Mouse (Mus musculus) cerebellum, adult (tissue): ENCODE data around the gene Rnf208.

ENCODE experiments used
- ATAC-seq: cut with Nextera tagmentation; 2 replicates; pipeline ENCODE4 v1.9.2; 2017; ENCODE audit warnings: mild to moderate bottlenecking, moderate library complexity, mixed read lengths; ENCODE audit not compliant: insufficient number of reproducible peaks, low FRiP score, low TSS enrichment

The Rnf208 gene

DNA sequence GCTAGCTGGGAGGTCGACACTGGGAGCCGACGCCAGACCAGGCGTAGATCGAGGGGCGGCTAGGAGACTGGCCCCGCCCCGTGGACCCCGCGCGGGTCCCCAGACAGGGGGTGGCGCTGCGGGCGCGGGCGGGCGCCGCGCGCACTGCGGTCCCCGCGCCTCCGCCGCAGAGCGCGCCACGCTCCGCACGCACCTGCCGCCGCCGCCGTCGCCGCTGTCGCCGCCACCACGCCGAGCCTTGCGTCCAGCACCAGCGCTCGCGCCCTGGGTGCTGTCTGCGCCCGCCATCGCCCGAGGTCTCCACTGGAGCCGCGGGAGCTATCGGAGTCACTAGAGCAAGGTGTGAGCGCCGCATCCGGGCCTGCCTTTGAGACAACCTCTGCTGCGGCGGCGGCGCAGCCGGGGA lies at the start of gene Rnf208, which contains the start of gene Cysrt1:
Rnf208 (plus strand) TSS at position 155 of the 406 bp plus-strand sequence.
Cysrt1 (minus strand) TSS at position 352 of the 406 bp plus-strand sequence.
- no peak for ATAC-seq

DNA sequence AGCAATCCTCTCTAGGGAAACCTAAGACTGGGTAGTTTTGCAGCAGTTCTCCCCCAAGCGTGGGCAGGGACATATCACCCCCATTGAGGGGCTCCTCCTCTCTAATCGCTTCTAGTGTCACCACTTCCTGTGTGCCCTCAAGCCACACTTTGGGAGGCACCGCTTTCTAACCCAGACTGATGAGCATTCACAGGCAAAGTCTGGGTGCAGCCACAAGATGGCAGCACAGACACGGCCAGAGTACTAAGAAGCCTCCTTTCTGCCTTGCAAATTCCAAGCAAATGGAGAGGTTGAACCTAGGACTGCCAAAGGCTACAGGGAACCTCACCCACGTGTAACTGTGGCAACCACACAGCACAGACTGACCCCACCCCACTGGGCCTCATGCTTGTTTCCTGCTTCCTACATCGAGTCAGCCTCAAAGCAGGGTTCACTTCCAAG lies 48.7 kb upstream of the Rnf208 start:
- ATAC-seq, result peak; percentile 93

GRCm38 (mm10) chr2:25194006-25194405 lies 48.0 kb upstream of the Rnf208 start:
- ATAC-seq, result no peak

DNA sequence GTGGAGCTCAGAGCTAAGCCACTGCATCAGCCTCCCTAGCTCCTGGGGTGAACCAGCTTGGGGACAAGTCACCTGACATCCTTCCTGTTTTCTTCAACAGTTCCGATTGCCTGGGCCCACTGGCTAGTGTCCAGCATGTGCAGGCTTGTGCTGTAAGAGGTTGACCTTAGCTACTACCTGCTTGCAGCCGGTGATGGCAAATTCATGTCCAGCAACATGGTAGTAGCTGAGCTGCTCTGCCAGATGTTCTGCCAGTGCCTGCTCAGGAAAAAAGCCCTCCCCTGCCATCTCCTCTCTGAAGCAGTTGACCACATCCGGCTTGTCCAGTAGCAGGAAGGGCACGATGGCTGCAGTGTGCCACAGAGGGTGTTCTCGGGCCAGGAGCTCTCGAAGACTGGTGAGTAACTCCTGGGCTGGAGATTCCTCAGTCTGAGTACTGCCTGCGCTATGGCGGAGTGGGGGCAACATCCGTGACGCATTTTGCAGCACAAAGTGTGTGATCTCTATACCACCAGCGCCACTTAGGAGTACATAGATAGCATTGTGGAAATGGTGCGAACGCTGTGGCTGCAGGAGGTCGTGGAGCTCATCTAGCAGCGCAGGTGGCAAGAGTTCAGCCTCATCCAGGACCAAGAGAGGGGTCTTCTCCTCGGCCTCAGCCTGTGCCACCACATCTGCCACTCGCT lies 47.4 kb upstream of the Rnf208 start:
- ATAC-seq, result no peak

GRCm38 (mm10) chr2:25195211-25196156 lies 46.6 kb upstream of the Rnf208 start:
- no peak for ATAC-seq

- ATAC-seq, result no peak
Observed at GRCm38 (mm10) chr2:25196172-25196954, 45.7 kb upstream of the Rnf208 start, which contains the start of gene Tor4a. TSS of gene Tor4a (minus strand) at chr2:25196886.

GRCm38 (mm10) chr2:25197191-25197590 lies 44.9 kb upstream of the Rnf208 start:
- no peak for ATAC-seq

GRCm38 (mm10) chr2:25197946-25198345 lies 44.1 kb upstream of the Rnf208 start:
- no peak for ATAC-seq

GRCm38 (mm10) chr2:25200631-25201030 lies 41.4 kb upstream of the Rnf208 start:
- no peak for ATAC-seq

DNA sequence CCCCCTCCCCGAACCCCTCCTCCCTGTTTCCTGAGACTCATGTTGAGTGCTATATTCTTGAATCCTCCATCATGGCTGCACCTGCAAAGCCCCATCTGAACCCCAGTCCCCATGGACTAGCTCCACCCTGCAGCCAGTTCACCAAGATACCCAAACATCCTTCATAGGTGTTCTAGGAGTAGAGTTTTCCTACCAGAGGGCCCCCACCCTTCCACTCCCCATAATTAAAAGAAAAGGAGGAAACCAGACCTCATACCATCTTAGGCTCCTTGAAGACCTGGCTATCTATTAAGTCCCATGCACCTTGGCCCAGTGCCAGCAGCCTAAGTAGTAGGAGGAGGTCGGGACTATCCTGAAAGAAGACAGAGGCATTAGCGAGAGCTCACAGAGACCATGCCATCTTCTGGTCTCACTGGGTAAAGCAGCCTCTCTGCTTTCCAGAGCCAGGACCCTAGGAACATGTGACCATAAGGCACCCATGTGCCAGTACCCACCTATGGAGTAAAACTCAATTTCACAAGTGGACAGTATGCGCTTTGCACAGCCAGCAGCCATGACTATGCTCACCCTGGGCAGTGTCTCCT lies 38.3 kb upstream of the Rnf208 start:
- ATAC-seq, result no peak

DNA sequence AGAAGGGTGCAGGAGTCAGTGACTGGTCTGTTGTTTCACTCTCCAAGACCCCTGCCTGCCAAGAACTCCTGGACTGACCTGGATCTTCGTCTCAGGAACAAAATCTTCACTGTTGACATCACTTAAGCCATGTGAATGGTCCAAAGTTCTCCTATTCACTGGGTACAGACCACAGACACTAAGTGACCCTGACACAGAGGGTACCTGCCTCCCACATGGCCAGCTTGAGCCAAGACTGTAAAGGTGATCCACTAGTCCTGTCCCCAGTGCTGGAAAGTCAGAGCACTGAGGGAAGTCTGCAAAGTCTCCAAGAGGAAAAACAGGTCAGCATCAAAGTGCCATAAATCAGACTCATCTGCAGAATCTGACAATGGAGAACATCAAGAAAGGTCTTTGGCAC lies 34.5 kb upstream of the Rnf208 start:
- ATAC-seq, result no peak

DNA sequence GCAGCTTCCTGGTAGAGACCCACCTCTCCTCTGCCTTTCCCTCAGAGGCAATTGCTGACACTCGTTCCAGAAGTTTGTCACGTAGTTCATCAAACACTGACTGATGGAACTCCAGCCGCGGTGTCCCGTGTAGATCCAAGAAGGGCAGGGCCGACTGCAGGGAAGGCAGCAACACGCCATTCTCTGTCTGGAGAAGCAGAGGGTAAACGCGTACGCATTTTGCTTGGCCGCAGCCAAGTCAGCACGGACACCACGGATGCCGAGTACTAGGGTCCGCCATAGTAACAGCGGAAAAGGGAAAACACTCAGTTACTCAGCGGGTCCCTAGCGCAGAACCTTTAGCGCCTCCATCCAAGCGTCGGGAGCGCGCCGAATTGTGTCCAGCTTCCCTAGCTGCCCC lies 31.4 kb upstream of the Rnf208 start:
- no peak for ATAC-seq

- peak; percentile 74; the same call in 1 of the 2 replicates for ATAC-seq
Observed at GRCm38 (mm10) chr2:25211121-25211670, 30.9 kb upstream of the Rnf208 start, which contains the start of gene Nelfb. TSS of gene Nelfb (minus strand) at chr2:25211489.

DNA sequence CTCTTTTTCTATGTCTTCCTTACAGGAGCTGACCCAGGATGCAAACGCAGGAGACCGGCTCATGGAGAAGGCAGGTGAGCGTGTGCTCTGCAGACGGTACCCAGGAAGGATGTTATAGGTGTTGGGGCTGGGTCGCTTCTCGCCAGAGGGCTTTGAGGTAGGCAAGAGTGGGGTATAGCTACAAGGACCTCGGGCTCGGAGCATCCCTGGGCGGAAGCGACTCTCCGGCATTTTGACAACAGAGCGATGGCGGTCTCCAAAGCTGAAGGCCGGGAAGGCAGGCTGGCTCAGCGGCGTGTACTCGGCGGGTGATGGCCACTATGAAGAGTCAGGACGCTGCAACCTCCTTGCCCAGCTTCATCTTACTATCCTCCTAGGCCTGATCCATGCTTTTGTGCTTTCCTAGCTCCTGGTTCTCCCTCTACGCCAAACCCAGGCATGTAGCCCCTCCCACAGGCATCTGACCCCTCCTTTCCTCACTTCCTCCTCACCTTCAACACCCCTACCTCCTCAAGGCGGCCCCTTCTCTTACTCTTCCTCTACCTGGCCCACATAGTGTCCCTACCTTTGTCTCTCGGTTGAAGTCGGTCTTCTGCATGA lies 28.7 kb upstream of the Rnf208 start:
- no peak for ATAC-seq

DNA sequence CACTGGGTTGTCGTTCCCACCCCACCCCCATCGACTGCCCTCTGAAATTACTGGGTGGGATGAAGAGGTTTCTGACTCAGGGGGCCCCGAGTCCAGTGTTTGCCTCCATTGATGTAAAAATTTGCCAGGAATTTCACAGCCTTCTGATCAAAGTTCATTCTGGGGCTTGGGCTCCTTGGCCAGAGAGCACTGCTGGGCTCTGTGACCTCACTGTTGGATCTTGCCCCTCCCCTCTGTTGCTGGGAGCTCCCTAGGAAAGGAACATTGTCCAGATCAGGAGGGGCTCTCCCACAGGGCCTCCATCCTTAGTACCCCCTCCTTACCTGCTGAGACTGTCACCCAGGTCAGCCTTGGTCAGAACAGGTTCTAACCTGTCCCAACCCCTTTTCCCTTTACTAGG lies 27.6 kb upstream of the Rnf208 start, which contains the start of gene Stpg3:
Stpg3 (minus strand) TSS at position 194 of the 400 bp plus-strand sequence.
- ATAC-seq, result no peak

- ATAC-seq, result no peak
Observed at GRCm38 (mm10) chr2:25217666-25218065, 24.4 kb upstream of the Rnf208 start.

- no peak for ATAC-seq
Observed at GRCm38 (mm10) chr2:25218445-25218844, 23.6 kb upstream of the Rnf208 start, which contains the start of gene Fam166a. TSS of gene Fam166a (plus strand) at chr2:25218745.

- no peak for ATAC-seq
Observed at GRCm38 (mm10) chr2:25221331-25221772, 20.7 kb upstream of the Rnf208 start.
